Mouse (Mus musculus) right cerebral cortex, postnatal 4 days (tissue): Measurements from ENCODE around the gene Fbxl17.

Source experiments
- DNase-seq: peaks from one replicate; pipeline ENCODE4 v3.0.0-alpha.2; 2022

Gene Fbxl17

GRCm38 (mm10) chr17:63326227-63326626, 173.6 kb downstream of the Fbxl17 start:
- no peak for DNase-seq

DNA sequence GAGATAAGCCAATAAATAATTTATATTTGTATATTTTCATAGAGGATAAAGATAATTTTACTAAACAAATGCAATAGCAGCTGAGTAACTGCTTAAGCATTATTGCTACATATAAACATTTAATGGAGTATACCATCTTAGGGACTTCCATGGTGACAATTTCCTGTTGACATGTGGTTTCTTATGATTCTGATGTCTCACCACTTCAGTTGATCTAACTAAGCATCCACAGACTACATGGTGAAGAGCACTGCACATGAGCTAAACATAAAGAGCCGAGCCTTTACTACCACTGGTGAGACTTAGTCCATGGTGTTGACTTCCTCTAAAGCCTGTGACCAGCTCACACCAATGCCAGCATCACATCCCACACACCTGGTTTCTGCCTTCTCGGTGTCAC, 175.1 kb downstream of the Fbxl17 start:
- no peak for DNase-seq

DNA sequence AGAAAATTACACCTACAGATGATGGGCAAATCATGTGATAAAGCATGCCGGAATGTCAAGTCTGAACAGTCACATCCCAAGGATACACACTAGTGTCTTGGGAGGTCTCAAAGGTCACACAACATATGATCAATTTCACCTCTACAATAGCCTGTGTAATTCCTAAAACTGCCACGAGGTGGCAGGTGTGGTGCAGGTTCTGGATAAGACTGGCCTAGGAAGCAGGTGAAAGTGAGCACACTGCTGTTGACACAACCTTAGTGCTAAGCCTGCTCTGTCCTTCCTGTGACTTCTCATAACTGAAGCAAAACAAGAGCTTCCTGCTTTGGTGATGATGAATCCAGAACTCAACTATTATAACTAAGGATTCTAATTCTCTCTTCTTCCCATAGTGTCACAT, 175.8 kb downstream of the Fbxl17 start:
- DNase-seq = peak; percentile 65

DNA sequence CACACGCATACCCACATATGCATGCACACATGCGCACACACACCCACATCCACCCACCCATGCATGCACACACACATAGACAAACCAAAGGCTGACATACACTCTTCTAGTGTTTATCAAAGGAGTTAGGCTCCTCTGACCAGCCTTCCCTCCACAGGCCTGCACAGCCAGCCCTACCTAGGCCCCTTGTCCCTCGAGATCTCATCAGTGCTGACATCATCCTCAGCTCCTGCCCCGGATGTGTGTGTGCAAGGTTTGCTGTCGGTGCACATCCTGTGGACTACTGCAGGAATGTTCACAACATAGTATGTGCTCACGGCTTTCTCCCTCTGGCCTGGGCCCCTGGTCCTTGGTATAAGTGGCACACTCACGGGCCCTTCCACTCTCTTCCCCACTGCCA, 177.0 kb downstream of the Fbxl17 start:
- no peak for DNase-seq

DNA sequence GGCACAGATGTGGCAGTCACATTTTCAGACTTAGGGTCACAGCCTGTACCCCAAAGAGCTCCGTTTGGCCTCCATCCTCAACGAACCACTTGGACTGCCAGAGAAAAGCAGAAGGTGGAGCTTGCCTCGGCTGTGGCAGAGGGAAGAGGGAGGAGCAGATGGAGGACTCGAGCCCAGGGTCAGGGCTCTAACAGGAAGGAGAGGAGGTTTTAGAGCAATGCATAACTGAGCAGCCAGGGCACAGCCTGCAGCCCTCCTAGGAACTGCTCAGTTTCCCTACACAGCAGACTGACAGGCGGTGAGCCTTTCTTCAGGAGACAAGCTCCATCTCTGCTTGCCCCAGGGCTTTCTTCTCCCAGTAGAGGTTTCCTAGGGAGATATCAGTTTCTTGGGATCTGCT, 178.5 kb downstream of the Fbxl17 start:
- no peak for DNase-seq

GRCm38 (mm10) chr17:63317518-63317917, 182.3 kb downstream of the Fbxl17 start:
- DNase-seq = no peak

DNA sequence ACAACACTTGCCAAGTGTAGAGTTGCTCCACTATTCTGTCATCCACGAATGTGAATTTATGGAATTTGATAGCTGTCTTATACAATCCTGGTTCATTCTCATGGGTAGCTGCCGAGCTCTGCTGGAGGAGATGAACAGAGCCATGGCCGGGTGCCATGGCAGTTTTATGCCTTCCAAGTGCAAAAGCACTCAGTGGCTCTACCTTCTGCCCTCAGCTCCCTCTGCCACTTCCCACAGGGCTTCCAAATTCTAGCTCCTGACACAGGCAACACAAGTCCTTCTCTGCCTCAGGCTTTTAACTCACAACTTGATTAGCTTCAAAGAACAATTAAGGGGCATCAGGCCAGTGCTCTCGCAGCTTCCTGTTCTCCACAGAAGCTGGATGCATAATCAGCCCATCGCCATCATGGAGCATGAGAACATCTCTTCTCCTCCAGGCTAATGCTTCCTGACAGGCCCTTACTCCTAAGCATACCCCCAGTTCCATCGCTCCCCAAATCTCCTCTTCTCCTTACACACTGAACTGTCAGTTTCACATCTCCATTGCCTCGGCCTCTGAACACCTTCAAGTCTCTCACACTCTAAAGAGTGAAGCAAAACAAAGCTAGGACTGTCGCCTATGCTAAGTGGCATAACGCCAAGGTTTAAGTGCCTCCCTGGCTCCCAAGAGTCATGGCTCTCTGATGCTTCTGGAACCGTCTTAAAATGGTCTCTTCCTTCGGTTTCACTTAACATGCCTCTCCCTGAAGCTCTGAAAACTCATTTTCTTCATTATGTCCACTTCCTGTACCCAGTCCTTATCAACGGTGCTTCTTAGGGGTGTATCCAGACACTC, 184.0 kb downstream of the Fbxl17 start:
- DNase-seq = no peak

- DNase-seq = no peak
Measured at GRCm38 (mm10) chr17:63312804-63313203, 187.0 kb downstream of the Fbxl17 start.

DNA sequence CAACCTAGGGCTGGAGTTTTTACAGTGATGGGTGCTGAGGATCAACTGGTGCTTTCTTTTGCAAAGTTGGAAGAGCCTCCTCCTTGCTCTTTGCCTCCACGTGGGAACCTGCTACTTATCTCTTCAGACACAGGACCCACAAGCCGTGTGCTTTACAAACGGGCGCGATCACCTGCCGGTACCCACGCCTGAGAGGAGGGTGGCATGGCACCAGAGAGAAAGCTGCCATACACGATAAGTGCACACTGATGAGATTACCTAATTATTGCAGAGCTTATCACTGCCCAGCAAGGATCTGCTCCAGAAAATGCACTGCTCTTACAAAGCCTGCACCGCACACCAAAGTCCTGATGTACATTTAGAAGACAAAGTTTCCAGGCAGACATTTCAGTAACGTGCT, 187.5 kb downstream of the Fbxl17 start:
- DNase-seq = no peak

- DNase-seq = no peak
Measured at GRCm38 (mm10) chr17:63311613-63312012, 188.2 kb downstream of the Fbxl17 start.

DNA sequence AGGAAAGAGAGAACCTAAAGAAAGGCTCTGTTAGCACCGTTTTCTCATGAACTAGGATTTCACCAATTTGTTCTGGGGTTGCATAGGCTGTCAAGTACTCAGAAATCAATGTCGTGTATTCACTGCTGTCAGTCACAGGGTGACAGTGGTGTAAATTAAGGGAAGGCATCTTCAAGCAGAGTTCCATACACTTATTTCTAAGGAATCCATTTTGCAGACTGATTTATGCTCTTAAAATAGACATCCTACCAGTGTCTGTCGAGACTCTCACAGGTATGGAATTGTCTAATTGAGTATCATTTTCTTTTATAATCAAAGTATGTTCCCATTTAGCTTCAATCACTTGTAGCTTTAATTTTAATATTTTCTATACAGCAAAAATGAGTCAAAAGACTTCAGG, 189.8 kb downstream of the Fbxl17 start:
- DNase-seq = no peak

- no peak for DNase-seq
Measured at GRCm38 (mm10) chr17:63303862-63304261, 196.0 kb downstream of the Fbxl17 start.

GRCm38 (mm10) chr17:63301822-63302393, 197.9 kb downstream of the Fbxl17 start:
- DNase-seq = no peak

GRCm38 (mm10) chr17:63295471-63295870, 204.3 kb downstream of the Fbxl17 start:
- DNase-seq = no peak

DNA sequence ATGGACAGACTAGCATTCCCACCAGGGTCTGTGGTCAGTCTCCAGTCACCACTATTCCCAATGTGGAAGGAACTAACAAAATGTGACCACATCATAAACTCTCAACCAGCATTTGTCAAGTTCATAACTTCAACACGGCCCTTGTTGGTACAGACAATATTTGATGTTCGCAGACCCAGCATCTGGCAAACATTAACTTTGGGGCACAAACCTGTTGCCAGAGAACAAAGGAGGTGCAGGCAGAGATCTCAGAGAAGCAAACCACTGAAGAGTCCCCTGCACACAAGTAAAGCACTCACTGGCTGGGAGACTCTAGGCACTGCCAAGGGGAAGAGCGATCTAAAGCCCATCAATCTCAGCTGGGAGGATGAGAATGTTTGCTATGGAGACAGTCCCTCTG, 204.9 kb downstream of the Fbxl17 start:
- no peak for DNase-seq

GRCm38 (mm10) chr17:63293979-63294378, 205.8 kb downstream of the Fbxl17 start:
- DNase-seq = no peak

DNA sequence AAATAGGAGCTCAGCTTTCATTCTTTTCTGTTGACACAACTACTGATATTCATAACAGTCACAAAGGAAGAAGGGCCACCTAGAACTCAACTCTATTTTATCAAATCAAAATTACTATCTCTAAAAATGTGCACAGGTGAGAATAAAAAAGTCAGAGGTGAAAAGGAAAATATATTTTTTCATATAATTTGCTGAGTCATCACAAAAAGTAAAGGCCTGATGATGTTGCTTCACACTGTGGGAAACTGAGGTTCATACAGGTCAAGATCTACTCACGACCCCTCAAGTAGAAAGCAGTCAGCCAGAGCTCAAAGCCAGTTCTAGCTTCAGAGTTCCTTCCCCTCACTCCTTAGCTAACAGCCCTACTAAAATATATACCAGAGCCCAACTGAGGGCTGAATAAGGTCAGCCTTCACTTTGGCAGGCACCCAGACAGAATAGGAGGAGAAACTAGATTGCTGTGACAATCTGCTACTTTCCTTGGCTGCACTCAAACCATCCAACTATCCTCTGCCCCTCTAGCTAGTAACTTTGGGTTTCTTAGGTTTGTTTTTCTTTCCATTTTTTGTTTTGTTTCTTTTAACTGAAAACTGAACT, 210.4 kb downstream of the Fbxl17 start:
- DNase-seq = no peak

DNA sequence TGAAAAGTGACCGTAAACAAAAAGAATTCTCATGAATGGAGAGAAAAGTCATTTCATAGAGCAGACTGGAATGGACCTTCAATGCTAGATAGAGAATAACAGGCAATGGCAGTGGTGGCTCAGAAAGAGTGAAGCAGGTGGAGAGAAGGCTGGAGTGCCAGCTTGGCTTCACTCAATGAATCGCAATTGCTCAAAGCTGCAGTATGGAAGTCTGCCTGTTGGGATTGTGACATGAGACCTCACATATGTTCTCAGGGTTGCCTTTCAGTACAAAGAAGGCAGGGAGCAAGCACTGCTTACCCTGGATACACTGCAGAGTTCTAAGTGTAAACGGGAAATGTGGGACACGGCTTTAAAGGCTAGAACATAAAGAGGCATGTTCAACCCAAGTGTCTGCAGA, 211.0 kb downstream of the Fbxl17 start:
- no peak for DNase-seq

GRCm38 (mm10) chr17:63287413-63287812, 212.4 kb downstream of the Fbxl17 start:
- no peak for DNase-seq

GRCm38 (mm10) chr17:63285265-63285939, 214.4 kb downstream of the Fbxl17 start:
- DNase-seq = peak; percentile 62

GRCm38 (mm10) chr17:63284074-63284473, 215.7 kb downstream of the Fbxl17 start:
- DNase-seq = no peak

DNA sequence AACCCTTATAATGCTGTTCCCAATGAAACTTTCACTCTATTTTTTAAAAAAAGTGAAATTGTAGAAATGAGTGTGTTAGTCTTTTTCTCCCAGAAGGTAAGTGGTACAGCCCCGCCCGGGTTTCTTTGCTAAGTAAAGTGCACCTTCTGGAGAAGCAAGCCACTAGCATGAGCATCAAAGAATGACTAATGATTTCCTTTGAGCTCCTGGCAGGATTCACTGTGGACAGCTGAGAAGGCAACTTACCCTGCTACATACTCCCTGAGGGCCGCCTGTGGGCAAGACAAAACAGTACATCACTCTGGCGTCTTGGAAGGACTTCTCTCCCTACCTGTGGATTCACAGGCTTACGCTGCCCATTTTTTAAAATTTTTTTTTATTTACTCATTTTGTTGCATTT, 217.8 kb downstream of the Fbxl17 start:
- DNase-seq = no peak

- no peak for DNase-seq
Measured at GRCm38 (mm10) chr17:63280990-63281389, 218.8 kb downstream of the Fbxl17 start.

DNA sequence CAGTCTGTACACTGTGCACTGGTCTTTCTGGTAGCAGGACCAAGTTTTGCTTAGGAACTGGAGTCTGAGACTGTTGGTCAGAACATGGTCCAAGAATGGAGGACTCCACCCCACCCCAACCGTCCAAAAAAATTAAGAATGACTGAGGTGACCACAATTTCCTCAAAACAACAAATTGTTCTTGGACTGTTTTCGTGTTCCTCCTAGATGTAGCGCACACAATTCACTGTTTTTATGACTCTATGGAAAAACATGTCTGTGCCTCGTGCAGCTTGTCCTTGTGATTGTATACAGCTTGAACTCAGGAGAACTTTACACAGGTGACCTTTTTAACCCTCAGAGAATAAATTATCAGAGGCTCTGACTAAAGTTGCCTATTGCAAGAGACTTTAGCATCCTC, 220.7 kb downstream of the Fbxl17 start:
- DNase-seq = no peak
